Mouse (Mus musculus) neural tube, embryonic 12.5 days (tissue): ENCODE data around the gene Pgap3. TPM values are rescaled to one million over a fixed set of nuclear protein-coding genes. Genes with fewer than 3 reads are reported as not detected.

Experiments
- ATAC-seq: fragments of 200-750 bp; cut with Nextera tagmentation; 2 replicates; pipeline ENCODE4 v1.8.0; 2017; ENCODE audit warnings: low read depth, mild to moderate bottlenecking, moderate TSS enrichment, moderate library complexity; ENCODE audit not compliant: low FRiP score
- H3K27ac ChIP-seq: fragments of 300-500 bp; sonication (generic); 2 replicates; pipeline ENCODE4 v1.5.1; 2016
- H3K27me3 ChIP-seq: fragments of 300-500 bp; sonication (generic); replicated peaks from 2 replicates; pipeline ENCODE4 v1.6.1; 2016; ENCODE audit warnings: mild to moderate bottlenecking
- H3K36me3 ChIP-seq: fragments of 300-500 bp; sonication (generic); 2 replicates; pipeline ENCODE4 v1.6.1; 2016; ENCODE audit warnings: mild to moderate bottlenecking
- H3K4me1 ChIP-seq: fragments of 300-500 bp; sonication (generic); 2 replicates; pipeline ENCODE4 v1.6.1; 2016
- H3K4me2 ChIP-seq: fragments of 300-500 bp; sonication (generic); replicated peaks from 2 replicates; pipeline ENCODE4 v1.6.1; 2016; ENCODE audit warnings: mild to moderate bottlenecking
- H3K4me3 ChIP-seq: fragments of 300-500 bp; sonication (generic); 2 replicates; pipeline ENCODE4 v1.5.1; 2016
- H3K9ac ChIP-seq: fragments of 300-500 bp; sonication (generic); 2 replicates; pipeline ENCODE4 v1.6.1; 2016; ENCODE audit warnings: mild to moderate bottlenecking
- H3K9me3 ChIP-seq: fragments of 300-500 bp; sonication (generic); 2 replicates; pipeline ENCODE4 v1.6.1; 2016; ENCODE audit warnings: mild to moderate bottlenecking
- WGBS: fragments of 180-500 bp; shearing (Covaris S2); methylation state at CpG from one replicate; pipeline ENCODE4 v1.1.7; 2016; 5-methylcytosine and 5-hydroxymethylcytosine counted together
- polyA plus RNA-seq: library from polyadenylated mRNA; unstranded; fragments of >200 nt; fragmentation: Nextera tagmentation; extraction: Ambion mirVana; gene quantifications from 2 replicates; pipeline ENCODE4 v1.2.1, GENCODE M21; 2016

The Pgap3 gene
- polyA plus RNA-seq, 1 experiment from 2014 or later: 9.0 TPM

DNA sequence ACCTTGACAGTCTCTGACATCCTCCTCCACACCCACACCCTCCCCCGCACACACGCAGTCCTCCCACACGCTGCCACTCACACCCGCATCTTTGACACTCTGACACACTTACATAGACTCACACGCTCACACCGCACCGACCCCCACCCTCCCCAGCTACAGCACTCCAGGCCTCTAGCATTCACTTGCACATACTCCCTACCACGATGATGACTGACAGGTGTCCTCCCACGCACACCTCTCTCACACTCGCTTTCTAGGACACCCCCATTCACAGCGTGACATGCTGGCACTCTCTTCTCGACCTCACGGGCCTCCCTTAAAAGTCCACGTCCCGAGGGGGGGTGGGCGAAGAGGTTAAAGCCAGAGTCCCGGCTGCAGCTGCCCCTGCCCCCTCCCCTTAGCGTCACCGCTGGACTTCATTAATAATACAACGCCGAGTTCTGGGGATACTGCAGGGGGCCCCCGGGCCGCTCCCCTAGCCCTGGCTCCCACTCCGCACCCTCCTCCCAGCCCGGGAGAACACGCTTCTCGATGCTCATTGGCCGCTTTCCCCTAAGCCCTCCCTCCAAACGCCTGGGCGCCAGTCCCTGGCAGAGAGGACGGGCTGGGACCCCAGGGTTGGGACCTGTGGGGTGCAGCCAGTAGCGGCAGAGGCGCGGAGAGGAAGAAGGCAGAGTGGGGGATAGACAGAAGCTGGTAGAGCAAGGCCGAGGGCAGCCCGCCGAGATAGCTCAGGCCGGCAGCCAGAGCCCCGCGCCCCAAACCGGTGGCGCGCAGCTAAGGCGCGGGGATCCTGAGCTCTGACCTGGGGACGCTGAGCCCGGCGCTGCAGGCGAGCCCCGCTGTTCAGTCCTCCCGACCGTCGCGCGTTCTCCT is 52.0 kb downstream of the Pgap3 start, which contains the start of gene Ppp1r1b:
TSS of gene Ppp1r1b (plus strand) at position 322 of the 879 bp plus-strand sequence.
- Histone ChIP-seq H3K36me3 (no peaks in the 10 kb centered on the region), H3K4me2 (peak within 1 kb of the TSS; percentile 89), H3K9me3 (no peaks in the 10 kb centered on the region), H3K4me3 (peak within 1 kb of the TSS; percentile 46), H3K4me1 (peaks cover 15% of the 10 kb centered on the region), H3K27me3 (peaks cover 93% of the 10 kb centered on the region), H3K9ac (peak within 1 kb of the TSS; percentile 53), H3K27ac (no peak within 1 kb of the TSS)
- WGBS: under 1% methylated on average over 55 of the region's 55 CpGs
- peak; percentile 37; the same call in 1 of the 2 replicates for ATAC-seq

DNA sequence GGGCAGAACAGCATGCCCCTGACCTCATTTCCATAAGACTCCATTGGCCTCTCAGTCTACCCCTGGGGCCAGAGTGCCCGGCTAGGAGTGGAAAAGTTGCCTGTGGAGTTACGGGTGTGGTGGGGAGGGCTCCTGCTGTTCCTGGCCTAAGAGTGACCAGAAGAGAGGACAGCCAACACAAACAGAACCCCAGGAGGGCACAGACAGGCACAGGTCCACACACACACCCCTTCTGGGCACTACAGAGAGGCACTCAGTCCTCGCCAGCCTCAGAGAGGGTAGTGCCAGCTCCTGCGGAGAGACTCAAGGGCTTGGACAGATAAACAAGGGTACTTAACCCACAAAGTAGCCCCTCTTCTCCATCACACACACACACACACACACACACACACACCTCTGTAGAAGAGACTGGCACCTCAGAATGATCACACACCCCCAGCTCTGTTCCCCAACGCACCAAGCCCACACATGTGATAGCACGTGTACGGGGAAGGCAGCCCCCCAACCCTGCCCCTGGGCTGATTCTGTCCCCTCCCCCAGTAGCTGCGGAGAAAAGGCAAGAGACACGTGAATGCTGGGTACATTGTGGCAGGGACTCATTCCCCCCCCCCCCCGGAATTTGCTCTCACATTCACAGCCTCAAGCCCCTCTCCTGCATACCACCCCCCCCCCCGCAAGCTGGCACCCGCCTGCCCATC is 52.8 kb downstream of the Pgap3 start:
- H3K36me3 ChIP-seq: no peaks in the 10 kb centered on the region
- no peak overlapping the region for H3K4me3 ChIP-seq
- under 1% methylated on average over 12 of the region's 12 CpGs for WGBS
- peaks cover 17% of the 10 kb centered on the region for H3K4me1 ChIP-seq
- no peak for ATAC-seq
- peaks cover 88% of the 10 kb centered on the region for H3K27me3 ChIP-seq
- no peaks in the 10 kb centered on the region for H3K9me3 ChIP-seq
- no peak overlapping the region for H3K27ac ChIP-seq
- no peak overlapping the region for H3K9ac ChIP-seq
- peak overlapping the region; percentile 89; the same call in 1 of the 2 replicates for H3K4me2 ChIP-seq

DNA sequence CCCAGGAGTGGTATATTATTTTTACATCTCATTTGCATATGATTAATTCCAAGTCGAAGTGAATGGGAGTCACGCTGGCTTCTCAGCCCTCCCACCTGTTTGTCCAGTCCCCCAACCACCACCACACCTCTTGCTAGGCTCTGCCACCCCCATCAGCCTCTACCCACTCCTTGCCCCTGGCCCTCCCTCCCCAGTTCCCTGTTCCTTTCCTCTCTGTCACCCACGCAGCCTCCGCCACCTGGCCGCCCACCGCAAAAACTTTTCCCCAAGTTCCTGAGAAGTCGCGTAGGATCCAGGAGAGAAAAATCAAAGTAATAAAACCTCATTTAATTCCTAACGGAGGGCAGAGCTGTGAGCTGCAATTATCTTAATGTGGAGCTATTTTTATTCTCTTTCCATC is 54.1 kb downstream of the Pgap3 start:
- peaks cover 25% of the 10 kb centered on the region for H3K4me1 ChIP-seq
- no peak for ATAC-seq
- no peaks in the 10 kb centered on the region for H3K36me3 ChIP-seq
- H3K9me3 ChIP-seq: no peaks in the 10 kb centered on the region
- H3K9ac ChIP-seq: no peak overlapping the region
- no peak overlapping the region for H3K4me3 ChIP-seq
- 9% methylated on average over 9 of the region's 9 CpGs for WGBS
- peaks cover 88% of the 10 kb centered on the region for H3K27me3 ChIP-seq
- H3K4me2 ChIP-seq: no peak overlapping the region
- no peak overlapping the region for H3K27ac ChIP-seq

DNA sequence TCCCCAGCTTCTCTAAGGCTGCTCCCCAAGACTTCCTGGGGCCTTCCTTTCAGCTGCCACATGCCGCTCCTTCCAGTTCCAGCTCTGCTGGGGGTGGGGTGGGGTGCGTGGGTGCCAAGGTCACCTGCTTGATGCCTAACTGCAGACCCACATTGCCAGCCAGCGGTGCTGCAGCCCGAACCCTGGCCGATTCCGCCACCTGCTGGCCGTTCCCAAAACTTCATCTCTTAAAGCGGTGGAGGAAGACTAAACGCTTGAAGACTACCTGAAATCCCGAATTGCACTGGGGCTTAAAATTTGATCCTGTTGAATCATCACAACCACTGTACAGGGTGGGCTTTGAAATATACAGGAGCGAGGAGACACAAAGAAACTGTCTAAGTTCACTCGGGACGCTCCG is 55.0 kb downstream of the Pgap3 start:
- ATAC-seq: no peak
- under 1% methylated on average over 14 of the region's 14 CpGs for WGBS
- peaks cover 85% of the 10 kb centered on the region for H3K27me3 ChIP-seq
- H3K27ac ChIP-seq: no peak overlapping the region
- peak overlapping the region; percentile 41 for H3K4me2 ChIP-seq
- H3K4me1 ChIP-seq: peaks cover 26% of the 10 kb centered on the region
- no peak overlapping the region for H3K4me3 ChIP-seq
- no peaks in the 10 kb centered on the region for H3K9me3 ChIP-seq
- H3K9ac ChIP-seq: no peak overlapping the region
- H3K36me3 ChIP-seq: no peaks in the 10 kb centered on the region

DNA sequence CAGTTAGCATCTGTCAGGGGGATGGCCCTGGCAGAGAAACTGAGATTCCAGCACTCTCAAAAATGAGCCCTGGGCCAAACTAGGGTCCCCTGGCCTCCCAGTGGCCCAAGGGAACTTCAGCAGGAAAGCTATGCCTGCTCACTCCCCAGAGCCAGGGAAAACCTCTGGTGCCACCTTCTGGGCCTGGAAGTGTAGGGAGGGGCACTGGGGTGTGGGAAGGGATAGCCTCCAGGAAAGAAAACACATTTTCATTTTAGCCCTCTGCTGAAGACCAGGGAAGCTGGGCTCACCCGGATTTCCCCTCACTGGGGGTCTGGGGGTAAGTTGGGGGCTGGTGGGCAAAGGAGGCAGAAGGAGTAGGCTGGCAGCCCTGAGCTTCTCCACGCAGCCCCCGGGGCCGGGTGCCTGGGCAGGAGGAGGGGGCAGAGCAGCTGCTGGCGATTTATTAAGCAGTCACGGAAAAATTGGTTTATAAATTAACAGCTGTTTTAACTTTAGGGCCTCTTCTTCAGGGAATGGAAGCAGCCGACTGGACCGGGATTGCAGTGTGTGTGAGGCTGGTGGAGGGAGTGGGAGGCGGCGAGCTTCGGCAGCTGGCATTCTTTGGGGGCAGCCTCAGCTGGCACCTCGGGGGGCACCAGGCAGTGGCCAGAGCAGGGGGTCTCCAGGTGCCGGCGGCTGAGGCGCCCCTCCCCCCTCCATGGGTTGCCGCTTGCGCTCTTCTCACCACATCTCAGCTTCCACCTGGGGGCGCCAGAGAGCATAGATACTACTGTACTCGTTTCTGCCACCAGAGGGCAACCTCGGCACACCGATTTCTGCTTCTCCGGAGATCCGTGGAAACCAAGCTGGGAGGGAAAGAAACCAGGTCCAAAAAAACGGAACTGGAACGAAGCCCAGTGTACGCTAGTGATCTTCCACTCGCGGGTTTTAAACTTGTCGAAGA is 58.0 kb downstream of the Pgap3 start:
- Histone ChIP-seq H3K27ac (no peak overlapping the region), H3K36me3 (no peaks in the 10 kb centered on the region), H3K4me3 (no peak overlapping the region), H3K4me1 (peaks cover 35% of the 10 kb centered on the region), H3K4me2 (peak overlapping the region; percentile 48), H3K9ac (0 out of 2 replicates have a peak overlapping the region, but pooled peaks have one; percentile 9), H3K9me3 (no peaks in the 10 kb centered on the region), H3K27me3 (peaks cover 85% of the 10 kb centered on the region)
- WGBS: 2% methylated on average over 29 of the region's 29 CpGs
- peak; percentile 38; the same call in 1 of the 2 replicates for ATAC-seq

DNA sequence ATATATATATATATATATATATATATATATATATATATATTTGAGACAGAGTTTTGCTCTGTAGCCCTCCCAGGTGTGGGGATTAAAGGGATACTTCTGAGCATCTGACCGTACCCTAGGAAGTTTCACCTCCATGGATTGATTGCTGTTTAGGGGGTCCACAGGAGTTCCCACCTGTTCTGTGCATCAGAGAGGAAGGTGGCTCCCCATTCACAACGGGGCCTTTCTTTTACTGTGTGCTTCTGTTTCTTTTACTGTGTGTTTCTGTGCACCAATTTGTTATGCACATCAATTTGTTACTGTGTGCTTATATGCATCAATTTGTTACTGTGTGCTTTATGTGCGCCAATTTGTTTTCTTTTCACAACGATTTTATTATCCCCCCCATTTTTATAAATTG is 59.1 kb downstream of the Pgap3 start:
- Histone ChIP-seq H3K4me3 (no peak overlapping the region), H3K9ac (no peak overlapping the region), H3K4me1 (peaks cover 35% of the 10 kb centered on the region), H3K27me3 (peaks cover 85% of the 10 kb centered on the region), H3K27ac (no peak overlapping the region), H3K36me3 (no peaks in the 10 kb centered on the region), H3K9me3 (no peaks in the 10 kb centered on the region), H3K4me2 (no peak overlapping the region)
- 49% methylated on average over 4 of the region's 4 CpGs for whole genome bisulfite sequencing
- ATAC-seq: no peak

DNA sequence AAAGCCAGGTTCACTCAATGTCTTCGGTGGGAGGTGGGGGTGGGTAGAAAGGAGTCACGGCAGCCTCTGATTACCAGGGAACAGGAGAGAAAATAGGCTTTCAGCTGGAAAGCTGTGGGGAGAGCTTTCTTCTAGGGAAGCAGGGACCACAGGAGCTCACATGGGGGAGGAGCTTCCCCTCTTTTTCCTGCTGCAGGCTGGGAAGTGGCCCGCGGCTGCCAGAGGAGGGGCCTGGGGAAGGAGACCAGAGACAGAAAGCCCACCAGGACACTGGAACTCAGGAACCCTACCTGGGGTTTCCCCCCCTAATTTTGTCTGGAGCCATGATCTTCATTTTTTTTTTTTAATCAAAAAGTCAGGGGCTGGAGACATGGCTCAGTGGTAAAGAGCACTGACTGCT is 59.7 kb downstream of the Pgap3 start:
- Histone ChIP-seq H3K9ac (no peak overlapping the region), H3K4me3 (no peak overlapping the region), H3K27me3 (peaks cover 85% of the 10 kb centered on the region), H3K4me2 (no peak overlapping the region), H3K4me1 (peaks cover 35% of the 10 kb centered on the region), H3K27ac (no peak overlapping the region), H3K36me3 (no peaks in the 10 kb centered on the region), H3K9me3 (no peaks in the 10 kb centered on the region)
- ATAC-seq: no peak
- WGBS: 8% methylated on average over 4 of the region's 4 CpGs

DNA sequence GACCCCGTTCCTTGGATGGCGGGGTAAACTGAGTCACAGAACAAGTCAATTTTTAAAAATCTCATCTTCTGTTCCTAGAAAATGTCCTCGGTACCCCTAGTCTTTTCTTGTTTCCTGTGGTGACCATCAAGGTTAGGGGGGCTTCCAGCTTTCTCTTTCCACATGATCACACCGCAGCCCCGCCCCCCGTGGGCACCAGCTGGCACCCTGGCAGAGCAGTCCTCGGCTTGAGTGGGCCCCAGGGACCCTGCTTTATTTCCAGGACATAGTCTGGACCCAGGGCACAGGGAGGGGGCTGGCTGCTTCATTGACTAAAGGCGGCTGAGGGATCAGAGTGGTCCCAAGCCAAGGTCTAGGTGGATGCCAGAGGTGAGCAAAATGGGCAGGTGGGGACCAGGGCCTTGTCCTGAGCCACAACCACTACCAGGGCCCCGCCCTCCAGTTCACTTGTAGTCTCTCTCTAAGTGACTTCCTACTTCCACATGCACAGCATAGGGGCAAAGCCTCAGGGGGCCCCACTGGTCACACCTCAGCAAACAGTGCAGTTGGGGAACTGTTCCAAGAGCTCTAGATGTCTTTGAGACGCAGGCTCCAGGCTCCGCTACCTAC is 60.5 kb downstream of the Pgap3 start:
- 6% methylated on average over 11 of the region's 11 CpGs for WGBS
- Histone ChIP-seq H3K4me2 (peak overlapping the region; percentile 84), H3K9me3 (no peaks in the 10 kb centered on the region), H3K9ac (0 out of 2 replicates have a peak overlapping the region, but pooled peaks have one; percentile 18), H3K4me1 (peaks cover 35% of the 10 kb centered on the region), H3K36me3 (no peaks in the 10 kb centered on the region), H3K27me3 (peaks cover 87% of the 10 kb centered on the region), H3K27ac (0 out of 2 replicates have a peak overlapping the region, but pooled peaks have one; percentile 3), H3K4me3 (peak overlapping the region; percentile 38; the same call in 1 of the 2 replicates)
- peak; percentile 14; the same call in 1 of the 2 replicates for ATAC-seq

DNA sequence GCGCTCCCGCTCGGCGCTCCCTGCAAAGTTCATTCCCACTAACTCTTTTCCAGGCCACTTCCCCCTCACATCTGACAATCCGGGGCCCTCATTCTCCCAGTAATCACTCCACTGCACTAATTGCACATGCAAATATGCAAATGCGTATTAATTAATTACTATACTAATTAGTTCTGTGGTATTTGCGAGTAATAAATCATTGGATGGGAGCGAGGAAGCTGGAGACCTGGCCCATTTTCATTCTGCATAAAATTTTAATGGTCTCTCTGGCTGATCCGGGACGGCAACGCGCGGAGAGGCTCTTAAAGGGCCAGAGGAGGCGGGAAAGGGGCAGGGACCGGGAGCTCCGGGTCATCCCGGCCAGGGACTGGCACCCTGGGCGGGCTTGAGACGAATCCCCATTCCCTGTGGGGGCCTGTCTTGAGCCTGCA is 61.2 kb downstream of the Pgap3 start:
- peaks cover 88% of the 10 kb centered on the region for H3K27me3 ChIP-seq
- peak; percentile 35; the same call in 1 of the 2 replicates for ATAC-seq
- peak overlapping the region; percentile 38 for H3K4me3 ChIP-seq
- no peaks in the 10 kb centered on the region for H3K9me3 ChIP-seq
- no peaks in the 10 kb centered on the region for H3K36me3 ChIP-seq
- peaks cover 42% of the 10 kb centered on the region for H3K4me1 ChIP-seq
- H3K9ac ChIP-seq: peak overlapping the region; percentile 58; the same call in 1 of the 2 replicates
- WGBS: under 1% methylated on average over 19 of the region's 19 CpGs
- 0 out of 2 replicates have a peak overlapping the region, but pooled peaks have one; percentile 1 for H3K27ac ChIP-seq
- H3K4me2 ChIP-seq: peak overlapping the region; percentile 84
